Mouse (Mus musculus) bone marrow macrophage, adult 2 months (primary cell): ENCODE measurements at regions not wholly inside any gene's neighbourhood (a gene's known extent, or its start where the extent isn't known, plus 50 kb on each side); places are given as distances from the start of the nearest gene placed in this dataset.

Source experiments
- CTCF ChIP-seq: IDR thresholded peaks from 2 replicates; pipeline ENCODE4 v1.5.1; 2012; ENCODE audit warnings: low read depth, mild to moderate bottlenecking, low read length, moderate library complexity
- POLR2A ChIP-seq: IDR thresholded peaks from 2 replicates; pipeline ENCODE4 v1.6.1; 2012; ENCODE audit warnings: mild to moderate bottlenecking, low read depth, low read length, borderline replicate concordance

DNA sequence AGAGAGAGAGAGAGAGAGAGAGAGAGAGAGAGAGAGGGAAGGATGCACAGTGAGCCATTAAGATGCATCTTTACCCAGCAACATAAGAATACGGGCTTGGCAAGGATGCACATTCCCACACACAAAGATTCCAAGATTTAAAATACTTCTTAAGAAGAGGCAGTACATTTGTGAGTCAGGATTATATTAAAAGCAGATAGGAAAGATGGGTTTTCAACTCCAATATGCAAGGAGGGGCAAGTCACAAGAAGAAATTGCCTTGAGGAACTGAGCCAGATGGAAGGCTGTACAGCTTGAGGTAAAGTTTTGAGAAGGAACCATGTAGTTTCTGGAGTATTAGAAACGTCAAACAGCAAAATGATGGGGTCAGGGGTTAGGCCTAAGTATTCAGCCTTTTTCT, 53.4 kb upstream of the Fndc3b start:
- TF ChIP-seq CTCF = no peak
- TF ChIP-seq POLR2A = no peak
